Mouse (Mus musculus) C2C12 (cell line): ENCODE results near the gene Thap3. TPM values are rescaled to one million over a fixed set of nuclear protein-coding genes. Genes with fewer than 3 reads are reported as not detected.

Source experiments
- H3K27me3 ChIP-seq: one replicate; pipeline ENCODE4 v1.6.1; 2011; ENCODE audit not compliant: control insufficient read depth, insufficient read depth, insufficient read length
- H3K36me3 ChIP-seq: one replicate; pipeline ENCODE4 v1.6.1; 2011; ENCODE audit not compliant: control insufficient read depth, insufficient read depth
- H3K4me3 ChIP-seq: one replicate; pipeline ENCODE4 v1.5.1; 2011; ENCODE audit warnings: mild to moderate bottlenecking, control low read depth; ENCODE audit not compliant: poor library complexity, insufficient read depth, severe bottlenecking
- H3K79me2 ChIP-seq: one replicate; pipeline ENCODE4 v1.6.1; 2011; ENCODE audit not compliant: control insufficient read depth, insufficient read depth
- H3K79me3 ChIP-seq: one replicate; pipeline ENCODE4 v1.6.1; 2011; ENCODE audit warnings: low read depth, control low read depth
- H3ac ChIP-seq: one replicate; pipeline ENCODE3; 2011; ENCODE audit warnings: low read depth; ENCODE audit not compliant: control insufficient read depth, insufficient read length
- CEBPB ChIP-seq: IDR thresholded peaks from one replicate; pipeline ENCODE4 v1.6.1; 2011; ENCODE audit warnings: low read depth, mild to moderate bottlenecking, control low read depth, moderate library complexity
- CTCF ChIP-seq: IDR thresholded peaks from one replicate; pipeline ENCODE4 v1.5.1; 2011; ENCODE audit not compliant: control insufficient read depth, insufficient read depth, insufficient read length
- FOSL1 ChIP-seq: IDR thresholded peaks from one replicate; pipeline ENCODE4 v1.8.0; 2011; ENCODE audit warnings: mild to moderate bottlenecking, low read length; ENCODE audit not compliant: poor library complexity, insufficient read depth, severe bottlenecking
- MAX ChIP-seq: IDR thresholded peaks from one replicate; pipeline ENCODE4 v1.6.1; 2011; ENCODE audit warnings: mild to moderate bottlenecking, control low read depth
- MYOD1 ChIP-seq: IDR thresholded peaks from one replicate; pipeline ENCODE4 v1.6.1; 2011; ENCODE audit warnings: low read depth; ENCODE audit not compliant: control insufficient read depth, insufficient read length
- MYOG ChIP-seq: IDR thresholded peaks from one replicate; pipeline ENCODE4 v1.6.1; 2011; ENCODE audit not compliant: control insufficient read depth, insufficient read length; ENCODE audit errors: extremely low read depth
- USF1 ChIP-seq: IDR thresholded peaks from one replicate; pipeline ENCODE4 v1.6.1; 2011; ENCODE audit warnings: low read depth, mild to moderate bottlenecking, control low read depth, moderate library complexity
- polyA plus RNA-seq: library from polyadenylated mRNA; unstranded; fragments of >200 nt; fragmentation: generic; extraction: Trizol; gene quantifications from one replicate; pipeline ENCODE4 v1.2.1, GENCODE M21; 2012; ENCODE audit warnings: missing spikeins

Gene Thap3
- polyA plus RNA-seq, 1 experiment = 32.8 TPM

DNA sequence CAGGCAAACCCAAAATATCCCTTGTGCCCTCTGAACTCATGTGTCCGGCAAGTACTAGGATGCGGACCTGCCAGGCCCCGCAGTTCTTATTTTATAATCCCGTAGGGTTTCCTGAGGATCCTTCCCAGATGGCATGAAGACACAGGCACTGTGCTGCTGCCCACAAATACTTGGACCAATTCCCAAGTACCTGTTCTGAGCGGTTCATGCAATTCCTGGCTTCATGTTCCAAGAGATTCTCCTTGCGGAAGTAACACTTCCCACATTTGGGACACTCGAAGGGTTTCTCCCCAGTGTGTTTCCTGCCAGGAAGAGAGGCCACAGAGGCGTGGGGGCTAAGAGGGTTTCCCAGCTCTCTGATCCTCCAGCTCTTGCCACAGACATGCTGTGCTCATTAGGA lies 33.7 kb upstream of the Thap3 start:
- peaks cover 46% of the 10 kb centered on the region for H3K79me2 ChIP-seq
- peaks cover 29% of the 10 kb centered on the region for H3K79me3 ChIP-seq
- TF ChIP-seq CEBPB (no peak), FOSL1 (no peak), MAX (no peak), MYOG (no peak), CTCF (no peak), USF1 (no peak), MYOD1 (no peak)
- no peak overlapping the region for H3ac ChIP-seq
- no peaks in the 10 kb centered on the region for H3K27me3 ChIP-seq
- peaks cover 22% of the 10 kb centered on the region for H3K36me3 ChIP-seq
- no peak overlapping the region for H3K4me3 ChIP-seq

DNA sequence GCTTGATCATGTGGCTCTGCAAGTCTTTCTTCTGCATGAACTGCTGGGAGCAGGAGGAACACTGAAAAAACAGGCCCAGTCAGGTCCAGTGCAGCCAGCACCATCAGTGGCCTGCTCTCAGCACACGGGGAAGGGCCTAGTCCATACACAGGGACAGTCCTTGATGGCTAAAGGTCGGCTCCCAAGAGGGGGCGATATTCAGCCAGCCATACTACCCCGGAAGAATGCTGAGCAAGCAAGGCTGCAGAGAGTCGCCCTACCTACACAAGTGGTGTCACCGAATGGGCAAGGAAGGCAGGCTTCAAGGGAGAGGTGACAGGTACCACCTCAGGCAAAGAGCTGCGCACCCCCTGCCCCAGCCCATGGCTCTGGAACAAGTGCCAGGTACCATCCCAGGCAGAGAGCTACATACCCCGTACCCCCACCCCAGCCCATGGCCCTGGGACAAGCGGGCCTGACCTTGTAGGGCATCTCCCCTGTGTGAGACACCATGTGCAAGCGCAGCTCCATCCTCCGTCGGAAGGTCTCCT lies 32.8 kb upstream of the Thap3 start:
- TF ChIP-seq USF1 = no peak
- TF ChIP-seq CEBPB = no peak
- no peak for TF ChIP-seq FOSL1
- no peak for TF ChIP-seq CTCF
- TF ChIP-seq MAX = no peak
- TF ChIP-seq MYOD1 = no peak
- TF ChIP-seq MYOG = no peak
- H3K79me2 ChIP-seq = peaks cover 40% of the 10 kb centered on the region
- peaks cover 26% of the 10 kb centered on the region for H3K36me3 ChIP-seq
- no peak overlapping the region for H3ac ChIP-seq
- peaks cover 23% of the 10 kb centered on the region for H3K79me3 ChIP-seq
- H3K4me3 ChIP-seq = no peak overlapping the region
- no peaks in the 10 kb centered on the region for H3K27me3 ChIP-seq

DNA sequence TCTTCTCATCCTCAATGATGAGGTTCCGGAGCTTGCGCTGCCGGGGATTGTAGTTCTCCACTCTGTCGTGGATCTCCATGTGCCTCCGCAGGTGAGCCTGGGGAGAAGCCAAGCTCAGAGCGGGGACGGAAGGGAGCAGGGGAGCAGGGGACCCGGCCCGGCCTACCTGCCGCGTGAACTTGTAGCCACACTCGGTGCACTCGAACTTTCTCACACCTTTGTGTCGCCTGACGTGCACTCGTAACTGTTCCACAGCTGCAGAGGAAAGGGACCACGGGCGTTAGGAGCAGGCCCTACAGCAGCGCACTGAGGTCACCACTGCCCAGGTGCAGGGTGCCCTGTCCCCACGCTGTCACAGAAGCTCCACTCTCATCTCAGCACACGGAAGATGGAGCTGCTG lies 31.2 kb upstream of the Thap3 start:
- H3K79me2 ChIP-seq = peaks cover 40% of the 10 kb centered on the region
- H3K79me3 ChIP-seq = peaks cover 10% of the 10 kb centered on the region
- H3K27me3 ChIP-seq = no peaks in the 10 kb centered on the region
- TF ChIP-seq MAX = no peak
- TF ChIP-seq CEBPB = no peak
- no peak for TF ChIP-seq MYOD1
- TF ChIP-seq CTCF = no peak
- no peak for TF ChIP-seq MYOG
- no peak for TF ChIP-seq USF1
- no peak for TF ChIP-seq FOSL1
- H3K4me3 ChIP-seq = no peak overlapping the region
- H3K36me3 ChIP-seq = peaks cover 37% of the 10 kb centered on the region
- H3ac ChIP-seq = no peak overlapping the region

DNA sequence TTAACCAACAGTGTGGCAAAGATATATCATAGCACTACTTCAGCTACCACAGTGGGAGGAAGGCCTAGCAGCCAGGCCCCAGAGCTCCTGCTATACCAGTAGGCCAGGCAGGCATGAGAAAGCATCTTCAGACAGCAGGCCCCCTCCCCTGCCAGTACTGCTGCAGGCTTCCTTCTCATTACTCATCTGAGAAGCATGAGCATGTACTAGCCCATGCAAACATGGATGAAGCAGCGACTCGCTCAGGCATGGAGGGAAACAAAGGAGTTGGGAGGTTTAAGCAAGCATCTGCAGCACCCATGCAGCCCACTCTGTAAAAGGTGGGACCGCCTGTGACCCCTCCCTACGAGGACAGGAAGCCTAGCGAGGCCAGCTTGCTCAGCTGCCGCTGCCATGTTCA lies 30.3 kb upstream of the Thap3 start:
- Histone ChIP-seq H3ac (no peak overlapping the region), H3K27me3 (no peaks in the 10 kb centered on the region), H3K79me2 (peaks cover 40% of the 10 kb centered on the region), H3K4me3 (no peak overlapping the region), H3K79me3 (peaks cover 4% of the 10 kb centered on the region), H3K36me3 (peaks cover 37% of the 10 kb centered on the region)
- no peak for TF ChIP-seq FOSL1
- no peak for TF ChIP-seq CEBPB
- TF ChIP-seq MYOG = no peak
- no peak for TF ChIP-seq USF1
- no peak for TF ChIP-seq MAX
- TF ChIP-seq MYOD1 = no peak
- no peak for TF ChIP-seq CTCF

DNA sequence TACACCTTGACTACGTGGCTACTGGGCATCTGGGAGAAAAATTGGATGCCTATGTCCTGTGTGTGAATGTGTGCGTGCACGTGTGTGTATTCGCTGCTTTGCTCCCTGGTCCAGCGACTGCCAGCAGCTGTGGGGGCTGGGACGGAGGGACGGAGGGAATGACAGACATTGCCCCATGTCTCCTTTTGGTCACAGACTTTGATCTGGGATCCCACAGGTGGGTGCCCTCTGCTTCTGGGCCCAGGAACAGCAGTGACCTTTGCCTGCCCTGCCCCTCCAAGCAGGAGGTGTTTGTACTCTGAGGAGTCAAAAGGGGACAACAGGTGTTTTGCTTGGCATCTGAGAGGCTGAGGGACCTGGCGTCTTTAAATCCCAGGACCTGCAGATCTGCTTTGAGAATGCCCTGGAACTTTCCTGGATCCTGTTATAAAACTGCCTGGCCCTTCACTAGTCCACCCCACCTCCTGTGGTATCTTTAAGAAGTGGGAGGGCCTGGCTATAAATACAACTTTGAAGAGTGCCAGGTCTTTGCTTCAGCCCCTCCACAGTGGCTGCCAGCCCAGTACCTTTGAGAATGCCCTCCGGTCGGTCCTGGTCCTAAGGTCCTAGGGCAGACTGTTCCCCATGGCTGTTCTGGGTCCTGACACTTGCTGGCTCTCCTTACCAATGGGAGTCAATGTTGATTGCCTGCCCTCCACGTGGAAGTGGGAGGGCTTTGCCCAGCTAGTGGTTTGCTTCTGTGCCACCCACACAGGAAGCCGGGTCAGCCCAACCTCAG lies 24.4 kb upstream of the Thap3 start:
- Histone ChIP-seq H3K27me3 (no peaks in the 10 kb centered on the region), H3K4me3 (no peak overlapping the region), H3K79me2 (peaks cover 79% of the 10 kb centered on the region), H3K36me3 (peaks cover 61% of the 10 kb centered on the region), H3K79me3 (peaks cover 47% of the 10 kb centered on the region), H3ac (no peak overlapping the region)
- TF ChIP-seq MYOG (no peak), CEBPB (no peak), FOSL1 (no peak), MYOD1 (no peak), MAX (no peak), CTCF (no peak), USF1 (no peak)
